Mouse (Mus musculus): ENCODE data around the gene Zmynd12. TPM values are rescaled to one million over a fixed set of nuclear protein-coding genes. Genes with fewer than 3 reads are reported as not detected.

Gene Zmynd12
- total and polyA plus RNA-seq, 3 experiments = 0.25 to 0.75 (median 0.53) TPM

DNA sequence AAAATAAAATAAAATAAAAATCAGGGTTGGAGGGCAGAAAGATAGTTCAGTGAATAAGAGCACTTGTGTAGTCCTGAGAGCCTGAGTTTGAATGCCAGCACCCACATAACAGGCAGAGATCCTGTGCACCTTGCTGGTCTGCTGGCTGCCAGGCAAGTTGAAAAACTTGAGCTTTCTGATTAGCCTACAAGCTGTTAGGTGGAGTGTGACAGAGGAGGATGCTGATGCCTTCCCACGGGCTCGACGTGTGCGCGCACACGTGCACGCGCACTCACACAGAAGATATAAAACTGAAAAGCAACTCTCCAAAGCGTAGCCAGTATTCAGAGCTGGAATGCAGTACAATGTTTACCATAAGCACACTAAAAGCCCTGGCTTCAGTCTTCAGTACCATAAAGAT, 49.9 kb downstream of the Zmynd12 start:
- Histone ChIP-seq H3K36me3 (replicated peaks in 1 of 2; ENCODE audit: control insufficient read depth in 1 of 2, insufficient read depth in 1 of 2, low read length in 1 of 2) (peaks cover 0 to 17% of the 10 kb centered on the region in 2 experiments), H3K4me2 (ENCODE audit: insufficient read depth, low read depth, poor library complexity, severe bottlenecking) (no peak overlapping the region), H3K4me3 (replicated peaks in 1 of 3; ENCODE audit: low read depth in 2 of 3, low read length in 2 of 3, poor library complexity in 1 of 3) (no peak overlapping the region), H3K9ac (ENCODE audit: insufficient read depth, low read depth) (no peak overlapping the region), H3K79me2 (replicated peaks; ENCODE audit: control insufficient read depth, extremely low read depth, insufficient read depth, poor library complexity, severe bottlenecking) (no peaks in the 10 kb centered on the region), H3K9me3 (replicated peaks; ENCODE audit: low read length) (no peaks in the 10 kb centered on the region), H3K27ac (ENCODE audit: insufficient read depth, low read depth) (no peak overlapping the region), H3K4me1 (ENCODE audit: control insufficient read depth in 1 of 2, insufficient read depth in 2 of 2) (peaks cover 0 to 21% of the 10 kb centered on the region in 2 experiments; a peak in 2 of 4 replicates), H3K27me3 (replicated peaks) (no peaks in the 10 kb centered on the region)
- TF ChIP-seq MAZ (IDR thresholded peaks at IDR 0.05; ENCODE audit: low read depth, low read length) = no peak
- TF ChIP-seq KAT2A (IDR thresholded peaks at IDR 0.05; ENCODE audit: insufficient replicate concordance, low read length) = no peak
- TF ChIP-seq TBP (conservative IDR thresholded peaks at IDR 0.05; ENCODE audit: low read depth, low read length) = no peak
- no peak for TF ChIP-seq MYC (IDR thresholded peaks at IDR 0.05; ENCODE audit: low read depth, low read length)
- no peak for TF ChIP-seq JUN (IDR thresholded peaks at IDR 0.05; ENCODE audit: insufficient read depth, low read depth, low read length)
- TF ChIP-seq POLR2AphosphoS2 (IDR thresholded peaks at IDR 0.05; ENCODE audit: low read depth, low read length) = no peak
- TF ChIP-seq USF1 (IDR thresholded peaks at IDR 0.05; ENCODE audit: low read depth, low read length) = no peak
- no peak for TF ChIP-seq USF2 (conservative IDR thresholded peaks at IDR 0.05; ENCODE audit: low read depth, low read length)
- TF ChIP-seq MAX (IDR thresholded peaks at IDR 0.05; ENCODE audit: low read length) = no peak
- TF ChIP-seq CHD2 (IDR thresholded peaks at IDR 0.05; ENCODE audit: low read length) = no peak
- no peak for TF ChIP-seq MEF2A (IDR thresholded peaks at IDR 0.05; ENCODE audit: borderline replicate concordance, low read depth, low read length)
- no peak for TF ChIP-seq CTCF (conservative IDR thresholded peaks at IDR 0.05 in 1 of 2, IDR thresholded peaks at IDR 0.05 in 1 of 2; ENCODE audit: low read depth in 2 of 2, low read length in 2 of 2)
- no peak for TF ChIP-seq ZMIZ1 (IDR thresholded peaks at IDR 0.05; ENCODE audit: low read depth, low read length)
- TF ChIP-seq TCF12 (IDR thresholded peaks at IDR 0.05; ENCODE audit: low read depth, low read length) = no peak
- no peak for TF ChIP-seq SIN3A (IDR thresholded peaks at IDR 0.05; ENCODE audit: low read length)
- no peak for TF ChIP-seq CHD1 (IDR thresholded peaks at IDR 0.05; ENCODE audit: low read depth, low read length)
- no peak for TF ChIP-seq RCOR1 (conservative IDR thresholded peaks at IDR 0.05; ENCODE audit: low read depth, low read length)
- TF ChIP-seq NELFE (IDR thresholded peaks at IDR 0.05; ENCODE audit: low read depth, low read length) = no peak
- no peak for TF ChIP-seq POLR2A (IDR thresholded peaks at IDR 0.05; ENCODE audit: low read depth, low read length)
- in situ Hi-C loops (cut with MboI; ENCODE audit: low pct_ligation_motif_present, low pct_unique_long_range_greater_than_20kb, low sequenced_read_pairs) (no loop called here), dilution Hi-C loops (cut with MboI; ENCODE audit: extremely low pct_ligation_motif_present, extremely low pct_unique_long_range_greater_than_20kb, low sequenced_read_pairs) (no loop called here)
- no peak for DNase-seq (ENCODE audit: extremely low read depth)

DNA sequence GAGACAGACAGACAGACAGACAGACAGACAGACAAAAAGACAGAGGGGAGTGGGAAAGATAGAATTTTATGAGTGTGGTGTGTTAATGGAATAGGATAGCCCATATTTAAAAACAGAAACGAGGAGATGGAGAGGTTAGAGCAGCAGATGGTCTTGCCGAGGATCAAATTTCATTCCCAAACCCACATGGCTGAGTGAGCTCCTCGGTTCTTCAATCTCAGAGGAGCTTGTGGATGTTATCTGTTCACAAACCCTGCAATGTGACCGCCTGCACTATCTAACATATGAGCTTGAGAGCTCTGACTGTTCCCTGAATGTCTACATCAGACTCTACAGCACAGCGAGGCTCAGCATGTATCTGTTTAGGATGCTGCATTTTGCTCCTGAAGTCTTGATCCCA, 50.5 kb downstream of the Zmynd12 start:
- no peaks in the 10 kb centered on the region for H3K9me3 ChIP-seq (replicated peaks; ENCODE audit: low read length)
- dilution Hi-C loops (cut with MboI; ENCODE audit: extremely low pct_ligation_motif_present, extremely low pct_unique_long_range_greater_than_20kb, low sequenced_read_pairs) = no loop called here
- no peak overlapping the region for H3K9ac ChIP-seq (ENCODE audit: insufficient read depth, low read depth)
- no peak overlapping the region for H3K4me2 ChIP-seq (ENCODE audit: insufficient read depth, low read depth, poor library complexity, severe bottlenecking)
- peaks cover 0 to 16% of the 10 kb centered on the region in 2 experiments for H3K36me3 ChIP-seq (replicated peaks in 1 of 2; ENCODE audit: control insufficient read depth in 1 of 2, insufficient read depth in 1 of 2, low read length in 1 of 2)
- H3K27me3 ChIP-seq (replicated peaks) = no peaks in the 10 kb centered on the region
- no peak for DNase-seq (ENCODE audit: extremely low read depth)
- peaks cover 0 to 26% of the 10 kb centered on the region in 2 experiments; a peak in 2 of 4 replicates for H3K4me1 ChIP-seq (ENCODE audit: control insufficient read depth in 1 of 2, insufficient read depth in 2 of 2)
- no peak overlapping the region for H3K4me3 ChIP-seq (replicated peaks in 1 of 3; ENCODE audit: low read depth in 2 of 3, low read length in 2 of 3, poor library complexity in 1 of 3)
- TF ChIP-seq CHD2 (IDR thresholded peaks at IDR 0.05; ENCODE audit: low read length) (no peak), ZC3H11A (IDR thresholded peaks at IDR 0.05; ENCODE audit: low read depth, low read length) (no peak), IRF4 (IDR thresholded peaks at IDR 0.05; ENCODE audit: low read depth, low read length) (no peak), ELF1 (IDR thresholded peaks at IDR 0.05; ENCODE audit: low read depth, low read length) (no peak), GABPA (IDR thresholded peaks at IDR 0.05; ENCODE audit: insufficient replicate concordance, low read depth, low read length) (no peak), CTCF (conservative IDR thresholded peaks at IDR 0.05 in 1 of 2, IDR thresholded peaks at IDR 0.05 in 1 of 2; ENCODE audit: low read depth in 2 of 2, low read length in 2 of 2) (no peak), MAFK (IDR thresholded peaks at IDR 0.05; ENCODE audit: insufficient replicate concordance, low read length) (no peak), ETS1 (conservative IDR thresholded peaks at IDR 0.05; ENCODE audit: low read depth, low read length) (no peak), RAD21 (IDR thresholded peaks at IDR 0.05; ENCODE audit: low read depth, low read length) (no peak)
- H3K79me2 ChIP-seq (replicated peaks; ENCODE audit: control insufficient read depth, extremely low read depth, insufficient read depth, poor library complexity, severe bottlenecking) = no peaks in the 10 kb centered on the region
- no peak overlapping the region for H3K27ac ChIP-seq (ENCODE audit: insufficient read depth, low read depth)
- in situ Hi-C loops (cut with MboI; ENCODE audit: low pct_ligation_motif_present, low pct_unique_long_range_greater_than_20kb, low sequenced_read_pairs) = no loop called here

Measured in CH12.LX (cell line).